Comparison of ENCODE assay signal across 8 mouse cellular contexts in the genomic region with DNA sequence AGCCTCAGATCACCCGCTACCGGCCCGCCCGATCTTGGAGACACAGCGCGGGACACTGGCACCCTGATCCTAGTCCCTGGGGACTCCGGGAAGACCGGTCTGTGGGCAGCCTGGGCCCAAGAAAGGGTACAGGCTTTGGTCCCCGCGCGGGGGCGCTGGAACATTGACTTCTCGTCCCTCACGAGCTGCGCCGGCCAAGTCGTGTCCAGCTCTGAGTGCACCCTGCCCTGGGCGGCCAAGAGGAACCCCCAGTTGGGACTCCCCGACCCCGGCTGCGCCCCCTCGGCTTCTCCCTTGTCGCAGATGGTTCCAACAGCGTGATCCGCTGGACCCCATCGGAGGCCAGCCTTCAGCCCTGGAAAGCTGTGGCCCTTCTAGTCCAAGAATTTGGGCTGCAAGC. TPM values are rescaled to one million over a fixed set of nuclear protein-coding genes. Genes with fewer than 3 reads are reported as not detected.
DNase-seq lines count a peak whose midpoint lies in the region; ATAC-seq and TF ChIP-seq lines count a peak whose summit lies in the region.

Gene Lyzl4 (minus strand): TSS at position 96 of the 400 bp plus-strand sequence.

- H3K9me3 ChIP-seq in intestine, embryonic 15.5 days = no peaks in the 10 kb centered on the region

- H3K27ac ChIP-seq in cortical plate, adult 2 months (ENCODE audit: insufficient read depth, low read length) = peak within 1 kb of the TSS; percentile 90
- no peak within 1 kb of the TSS for H3K27ac ChIP-seq in intestine, embryonic 15.5 days

- peaks cover 1% of the 10 kb centered on the region; the same call in 1 of the 2 replicates for H3K4me1 ChIP-seq in cortical plate, adult 2 months (ENCODE audit: control insufficient read depth, insufficient read depth, low read length)
- H3K4me1 ChIP-seq in intestine, embryonic 15.5 days (replicated peaks) = peaks cover 34% of the 10 kb centered on the region

- no peaks in the 10 kb centered on the region for H3K36me3 ChIP-seq in intestine, embryonic 15.5 days

- H3K4me2 ChIP-seq in intestine, embryonic 15.5 days (replicated peaks) = peak within 1 kb of the TSS; percentile 92

- peak within 1 kb of the TSS; percentile 59 for H3K9ac ChIP-seq in intestine, embryonic 15.5 days

- peak; percentile 74 for ATAC-seq in intestine, embryonic 15.5 days
- peak; percentile 54 for ATAC-seq in megakaryocyte-erythroid progenitor cell, adult 5-6 weeks (replicated peaks; ENCODE audit: low FRiP score, low TSS enrichment, poor library complexity, severe bottlenecking)

- no peak for TF ChIP-seq POLR2A in cortical plate, adult 2 months (IDR thresholded peaks at IDR 0.05; ENCODE audit: extremely low read depth, insufficient read depth, low read length)

- intact Hi-C loops in gastrocnemius, postnatal 36 days (cut with DNase I) = loop anchor here (2.0 kb wide), 1 partner anchor 37 kb away; no protein-coding TSS in a partner anchor
- intact Hi-C loops in left cerebral cortex, postnatal 25 days (cut with DNase I) = loop anchor here (1.0 kb wide), 1 partner anchor 25 kb away; no protein-coding TSS in a partner anchor

- TF ChIP-seq CTCF in cortical plate, adult 2 months (IDR thresholded peaks at IDR 0.05; ENCODE audit: extremely low read depth, insufficient read depth, low read length) = no peak

- H3K27me3 ChIP-seq in intestine, embryonic 15.5 days (replicated peaks) = peaks cover 40% of the 10 kb centered on the region

- DNase-seq in ZHBTc4 (ENCODE audit: low read depth, low spot score) = peak; percentile 61
- DNase-seq in gastrocnemius, postnatal 36 days = peak; percentile 68 to 70
- DNase-seq in left cerebral cortex, postnatal 25 days (ENCODE audit: low spot score in 2 of 2) = peak; percentile 81 to 84
- DNase-seq in right cerebral cortex, postnatal 4 days = peak; percentile 81
- peak; percentile 72 to 84 for DNase-seq in urinary bladder, postnatal 4 days (ENCODE audit: low spot score in 2 of 2)

- under 1% methylated on average over 26 of the region's 26 CpGs for WGBS in intestine, embryonic 15.5 days

- H3K4me3 ChIP-seq in cortical plate, adult 2 months (ENCODE audit: insufficient read depth, low read length) = peak within 1 kb of the TSS; percentile 54
- H3K4me3 ChIP-seq in intestine, embryonic 15.5 days (replicated peaks) = peak within 1 kb of the TSS; percentile 53

RNA-seq across cellular contexts. Expression of gene Lyzl4, which starts in this region (rescaled TPM):
- 1.6 and 1.7 TPM in 2 replicates for polyA plus RNA-seq in cortical plate, adult 2 months (2012; rRNA removed)
- not detected for total RNA-seq in gastrocnemius, postnatal 36 days (2021)
- not detected in 2 replicates for polyA plus RNA-seq in intestine, embryonic 15.5 days (2015; fragmentation: Nextera tagmentation; extraction: Ambion mirVana)
- 1 to 10 TPM; 1.5 to 1.8 TPM for total RNA-seq in left cerebral cortex, postnatal 25 days (2021)
- not detected in 2 replicates for total RNA-seq in megakaryocyte-erythroid progenitor cell, adult 5-6 weeks (2014; fragmentation: Nextera tagmentation)
- total RNA-seq in megakaryocyte-erythroid progenitor cell, adult 5-6 weeks (2017) = not detected in 2 replicates

Comparison
In these comparisons a context has a peak if more than half of its experiments do, and no peak if none do; other contexts are left out.
1. Peak in DNase-seq in gastrocnemius, postnatal 36 days; RNA of the gene not detected or under 1 TPM.
2. Peak in ATAC-seq, H3K4me3 ChIP-seq, H3K9ac ChIP-seq and H3K4me2 ChIP-seq in intestine, embryonic 15.5 days; RNA of the gene not detected or under 1 TPM.
3. Peak in ATAC-seq in megakaryocyte-erythroid progenitor cell, adult 5-6 weeks; RNA of the gene not detected or under 1 TPM.